Mouse (Mus musculus): ENCODE data around the gene Ppp3r2. TPM values are rescaled to one million over a fixed set of nuclear protein-coding genes. Genes with fewer than 3 reads are reported as not detected.

Gene Ppp3r2
- polyA plus RNA-seq (2012; rRNA removed): not detected in 2 replicates

- DNase-seq (ENCODE audit: low read depth in 1 of 2, low spot score in 2 of 2): no peak
- 88% methylated on average over 13 of the region's 13 CpGs for WGBS
- Histone ChIP-seq H3K4me3 (ENCODE audit: extremely low read depth, insufficient read depth, insufficient read length) (no peak within 1 kb of the TSS), H3K27ac (ENCODE audit: insufficient read depth, low read length) (no peak within 1 kb of the TSS), H3K36me3 (ENCODE audit: control insufficient read depth, insufficient read depth, low read length) (no peaks in the 10 kb centered on the region), H3K4me1 (ENCODE audit: control insufficient read depth, insufficient read depth, insufficient read length) (no peaks in the 10 kb centered on the region), H3K27me3 (ENCODE audit: control insufficient read depth, insufficient read depth, low read length) (no peaks in the 10 kb centered on the region)
- TF ChIP-seq CTCF (IDR thresholded peaks at IDR 0.05; ENCODE audit: extremely low read depth, insufficient read depth, insufficient read length, insufficient replicate concordance): no peak
- TF ChIP-seq POLR2A (IDR thresholded peaks at IDR 0.05; ENCODE audit: low read depth, low read length): no peak
Observed at GRCm38 (mm10) chr4:49681812-49682211, at the start of gene Ppp3r2. Ppp3r2 (minus strand) TSS chr4:49682024.

- no peaks in the 10 kb centered on the region for H3K27me3 ChIP-seq (ENCODE audit: control insufficient read depth, insufficient read depth, low read length)
- no peak overlapping the region for H3K4me3 ChIP-seq (ENCODE audit: extremely low read depth, insufficient read depth, insufficient read length)
- H3K27ac ChIP-seq (ENCODE audit: insufficient read depth, low read length): no peak overlapping the region
- no peaks in the 10 kb centered on the region for H3K4me1 ChIP-seq (ENCODE audit: control insufficient read depth, insufficient read depth, insufficient read length)
- TF ChIP-seq CTCF (IDR thresholded peaks at IDR 0.05; ENCODE audit: extremely low read depth, insufficient read depth, insufficient read length, insufficient replicate concordance) (no peak), POLR2A (IDR thresholded peaks at IDR 0.05; ENCODE audit: low read depth, low read length) (no peak)
- 76% methylated on average over 3 of the region's 3 CpGs for WGBS
- no peaks in the 10 kb centered on the region for H3K36me3 ChIP-seq (ENCODE audit: control insufficient read depth, insufficient read depth, low read length)
- no peak for DNase-seq (ENCODE audit: low read depth in 1 of 2, low spot score in 2 of 2)
Observed at GRCm38 (mm10) chr4:49729326-49729725, 47.5 kb upstream of the Ppp3r2 start.

- Histone ChIP-seq H3K27ac (ENCODE audit: insufficient read depth, low read length) (no peak overlapping the region), H3K4me3 (ENCODE audit: extremely low read depth, insufficient read depth, insufficient read length) (no peak overlapping the region), H3K4me1 (ENCODE audit: control insufficient read depth, insufficient read depth, insufficient read length) (no peaks in the 10 kb centered on the region), H3K27me3 (ENCODE audit: control insufficient read depth, insufficient read depth, low read length) (no peaks in the 10 kb centered on the region), H3K36me3 (ENCODE audit: control insufficient read depth, insufficient read depth, low read length) (no peaks in the 10 kb centered on the region)
- DNase-seq (ENCODE audit: low read depth in 1 of 2, low spot score in 2 of 2): no peak
- 80% methylated on average over 2 of the region's 2 CpGs for WGBS
- no peak for TF ChIP-seq CTCF (IDR thresholded peaks at IDR 0.05; ENCODE audit: extremely low read depth, insufficient read depth, insufficient read length, insufficient replicate concordance)
- TF ChIP-seq POLR2A (IDR thresholded peaks at IDR 0.05; ENCODE audit: low read depth, low read length): no peak
Observed at GRCm38 (mm10) chr4:49723908-49724307, 42.1 kb upstream of the Ppp3r2 start.

- no peaks in the 10 kb centered on the region for H3K27me3 ChIP-seq (ENCODE audit: control insufficient read depth, insufficient read depth, low read length)
- H3K27ac ChIP-seq (ENCODE audit: insufficient read depth, low read length): no peak overlapping the region
- H3K4me1 ChIP-seq (ENCODE audit: control insufficient read depth, insufficient read depth, insufficient read length): no peaks in the 10 kb centered on the region
- H3K36me3 ChIP-seq (ENCODE audit: control insufficient read depth, insufficient read depth, low read length): no peaks in the 10 kb centered on the region
- WGBS: 86% methylated on average over 12 of the region's 12 CpGs
- no peak overlapping the region for H3K4me3 ChIP-seq (ENCODE audit: extremely low read depth, insufficient read depth, insufficient read length)
- TF ChIP-seq CTCF (IDR thresholded peaks at IDR 0.05; ENCODE audit: extremely low read depth, insufficient read depth, insufficient read length, insufficient replicate concordance): no peak
- TF ChIP-seq POLR2A (IDR thresholded peaks at IDR 0.05; ENCODE audit: low read depth, low read length): no peak
- no peak for DNase-seq (ENCODE audit: low read depth in 1 of 2, low spot score in 2 of 2)
Observed at GRCm38 (mm10) chr4:49691405-49692194, 9.8 kb upstream of the Ppp3r2 start.

GRCm38 (mm10) chr4:49688594-49689288 is 6.9 kb upstream of the Ppp3r2 start:
- peak; percentile 39; the same call in 1 of the 2 replicates for TF ChIP-seq CTCF (IDR thresholded peaks at IDR 0.05; ENCODE audit: extremely low read depth, insufficient read depth, insufficient read length, insufficient replicate concordance)
- no peak for TF ChIP-seq POLR2A (IDR thresholded peaks at IDR 0.05; ENCODE audit: low read depth, low read length)
- Histone ChIP-seq H3K27ac (ENCODE audit: insufficient read depth, low read length) (no peak overlapping the region), H3K36me3 (ENCODE audit: control insufficient read depth, insufficient read depth, low read length) (no peaks in the 10 kb centered on the region), H3K4me1 (ENCODE audit: control insufficient read depth, insufficient read depth, insufficient read length) (no peaks in the 10 kb centered on the region), H3K4me3 (ENCODE audit: extremely low read depth, insufficient read depth, insufficient read length) (no peak overlapping the region), H3K27me3 (ENCODE audit: control insufficient read depth, insufficient read depth, low read length) (no peaks in the 10 kb centered on the region)
- 23% methylated on average over 9 of the region's 9 CpGs for WGBS
- no peak for DNase-seq (ENCODE audit: low read depth in 1 of 2, low spot score in 2 of 2)

- Histone ChIP-seq H3K4me1 (ENCODE audit: control insufficient read depth, insufficient read depth, insufficient read length) (no peaks in the 10 kb centered on the region), H3K27me3 (ENCODE audit: control insufficient read depth, insufficient read depth, low read length) (no peaks in the 10 kb centered on the region), H3K36me3 (ENCODE audit: control insufficient read depth, insufficient read depth, low read length) (no peaks in the 10 kb centered on the region), H3K4me3 (ENCODE audit: extremely low read depth, insufficient read depth, insufficient read length) (no peak overlapping the region), H3K27ac (ENCODE audit: insufficient read depth, low read length) (no peak overlapping the region)
- 92% methylated on average over 11 of the region's 11 CpGs for WGBS
- DNase-seq (ENCODE audit: low read depth in 1 of 2, low spot score in 2 of 2): no peak
- TF ChIP-seq POLR2A (IDR thresholded peaks at IDR 0.05; ENCODE audit: low read depth, low read length) (no peak), CTCF (IDR thresholded peaks at IDR 0.05; ENCODE audit: extremely low read depth, insufficient read depth, insufficient read length, insufficient replicate concordance) (no peak)
Observed at GRCm38 (mm10) chr4:49680171-49680875, 1.5 kb downstream of the Ppp3r2 start.

All from spleen, adult 2 months (tissue).